Mouse (Mus musculus) olfactory bulb, adult 2 months (tissue): ENCODE measurements around the gene Ankrd11. TPM values are rescaled to one million over a fixed set of nuclear protein-coding genes. Genes with fewer than 3 reads are reported as not detected.

Experiments
- H3K27ac ChIP-seq: fragments of 200-500 bp; 2 replicates; pipeline ENCODE4 v1.5.1; 2012; ENCODE audit warnings: low read depth, low read length; ENCODE audit not compliant: insufficient read depth
- H3K4me1 ChIP-seq: fragments of 200-500 bp; 2 replicates; pipeline ENCODE4 v1.6.1; 2012; ENCODE audit warnings: low read length; ENCODE audit not compliant: control insufficient read depth, insufficient read depth
- H3K4me3 ChIP-seq: fragments of 200-500 bp; 2 replicates; pipeline ENCODE4 v1.5.1; 2012; ENCODE audit warnings: mild to moderate bottlenecking, low read depth, low read length, moderate library complexity; ENCODE audit not compliant: insufficient read depth
- CTCF ChIP-seq: fragments of 200-500 bp; IDR thresholded peaks from 2 replicates; pipeline ENCODE4 v1.5.1; 2012; ENCODE audit warnings: low read depth, mild to moderate bottlenecking, low read length, moderate library complexity; ENCODE audit not compliant: insufficient read depth
- POLR2A ChIP-seq: fragments of 200-500 bp; IDR thresholded peaks from 2 replicates; pipeline ENCODE4 v1.6.1; 2012; ENCODE audit warnings: mild to moderate bottlenecking, low read depth, low read length, moderate library complexity; ENCODE audit not compliant: insufficient read depth
- WGBS: fragments of 180-500 bp; shearing (Covaris S2); methylation state at CpG from one replicate; pipeline ENCODE4 v1.1.7; 2018; 5-methylcytosine and 5-hydroxymethylcytosine counted together
- polyA plus RNA-seq: library from polyadenylated mRNA; stranded (reverse); fragments of >200 nt; gene quantifications from 2 replicates; pipeline ENCODE4 v1.2.4, GENCODE M21; 2012; ENCODE audit warnings: low replicate concordance; ENCODE audit not compliant: missing spikeins, insufficient read depth, insufficient read length

The Ankrd11 gene
- polyA plus RNA-seq, 1 experiment, result 219 TPM

- no peak overlapping the region for H3K4me3 ChIP-seq
- H3K27ac ChIP-seq, result peak overlapping the region; percentile 81
- 24% methylated on average over 3 of the region's 3 CpGs for WGBS
- no peak for TF ChIP-seq POLR2A
- TF ChIP-seq CTCF, result no peak
- H3K4me1 ChIP-seq, result peaks cover 13% of the 10 kb centered on the region
Observed at GRCm38 (mm10) chr8:122931834-122932560, 110.1 kb downstream of the Ankrd11 start.

- 0 out of 2 replicates have a peak overlapping the region, but pooled peaks have one; percentile 6 for H3K27ac ChIP-seq
- H3K4me1 ChIP-seq, result peaks cover 21% of the 10 kb centered on the region
- H3K4me3 ChIP-seq, result no peak overlapping the region
- WGBS, result 47% methylated on average over 7 of the region's 7 CpGs
- TF ChIP-seq CTCF (no peak), POLR2A (no peak)
Observed at GRCm38 (mm10) chr8:122928631-122929224, 113.3 kb downstream of the Ankrd11 start.

- 72% methylated on average over 3 of the region's 3 CpGs for WGBS
- Histone ChIP-seq H3K4me1 (peaks cover 24% of the 10 kb centered on the region), H3K27ac (no peak overlapping the region), H3K4me3 (no peak overlapping the region)
- TF ChIP-seq POLR2A, result no peak
- no peak for TF ChIP-seq CTCF
Observed at GRCm38 (mm10) chr8:122927841-122928240, 114.2 kb downstream of the Ankrd11 start.

- TF ChIP-seq POLR2A, result no peak
- TF ChIP-seq CTCF, result no peak
- Histone ChIP-seq H3K4me1 (peaks cover 22% of the 10 kb centered on the region), H3K4me3 (no peak overlapping the region), H3K27ac (no peak overlapping the region)
- WGBS, result 89% methylated on average over 7 of the region's 7 CpGs
Observed at GRCm38 (mm10) chr8:122926782-122927181, 115.3 kb downstream of the Ankrd11 start.

GRCm38 (mm10) chr8:122925939-122926722 is 115.9 kb downstream of the Ankrd11 start:
- Histone ChIP-seq H3K4me1 (peaks cover 20% of the 10 kb centered on the region), H3K27ac (no peak overlapping the region), H3K4me3 (no peak overlapping the region)
- WGBS, result 70% methylated on average over 8 of the region's 8 CpGs
- TF ChIP-seq POLR2A, result no peak
- TF ChIP-seq CTCF, result no peak

- no peak overlapping the region for H3K27ac ChIP-seq
- peaks cover 17% of the 10 kb centered on the region for H3K4me1 ChIP-seq
- TF ChIP-seq CTCF (no peak), POLR2A (no peak)
- no peak overlapping the region for H3K4me3 ChIP-seq
- 49% methylated on average over 6 of the region's 6 CpGs for WGBS
Observed at GRCm38 (mm10) chr8:122924091-122924490, 118.0 kb downstream of the Ankrd11 start.

GRCm38 (mm10) chr8:122923431-122924090 is 118.5 kb downstream of the Ankrd11 start:
- Histone ChIP-seq H3K4me3 (no peak overlapping the region), H3K27ac (no peak overlapping the region), H3K4me1 (peaks cover 20% of the 10 kb centered on the region)
- no peak for TF ChIP-seq CTCF
- TF ChIP-seq POLR2A, result no peak
- 40% methylated on average over 7 of the region's 7 CpGs for WGBS

GRCm38 (mm10) chr8:122922945-122923344 is 119.1 kb downstream of the Ankrd11 start:
- no peak for TF ChIP-seq POLR2A
- TF ChIP-seq CTCF, result no peak
- Histone ChIP-seq H3K4me3 (no peak overlapping the region), H3K27ac (no peak overlapping the region), H3K4me1 (peaks cover 25% of the 10 kb centered on the region)
- WGBS, result 77% methylated on average over 3 of the region's 3 CpGs

GRCm38 (mm10) chr8:122920890-122921289 is 121.2 kb downstream of the Ankrd11 start:
- WGBS, result 68% methylated on average over 7 of the region's 7 CpGs
- TF ChIP-seq CTCF, result no peak
- TF ChIP-seq POLR2A, result no peak

More at GRCm38 (mm10) chr8:122920890-122921289, 121.2 kb downstream of the Ankrd11 start:
- Histone ChIP-seq H3K4me1 (peaks cover 33% of the 10 kb centered on the region), H3K27ac (no peak overlapping the region), H3K4me3 (no peak overlapping the region)
